Mouse (Mus musculus): ENCODE measurements around the gene Slc22a5.
A peak's percentile ranks its signal among the peaks of the same experiment; 100 is the strongest.
"Not testable (repeated sequence)": the region's sequence is repeated elsewhere in the genome, so short reads cannot be mapped to it uniquely, and the experiment has no call there.

The Slc22a5 gene

DNA sequence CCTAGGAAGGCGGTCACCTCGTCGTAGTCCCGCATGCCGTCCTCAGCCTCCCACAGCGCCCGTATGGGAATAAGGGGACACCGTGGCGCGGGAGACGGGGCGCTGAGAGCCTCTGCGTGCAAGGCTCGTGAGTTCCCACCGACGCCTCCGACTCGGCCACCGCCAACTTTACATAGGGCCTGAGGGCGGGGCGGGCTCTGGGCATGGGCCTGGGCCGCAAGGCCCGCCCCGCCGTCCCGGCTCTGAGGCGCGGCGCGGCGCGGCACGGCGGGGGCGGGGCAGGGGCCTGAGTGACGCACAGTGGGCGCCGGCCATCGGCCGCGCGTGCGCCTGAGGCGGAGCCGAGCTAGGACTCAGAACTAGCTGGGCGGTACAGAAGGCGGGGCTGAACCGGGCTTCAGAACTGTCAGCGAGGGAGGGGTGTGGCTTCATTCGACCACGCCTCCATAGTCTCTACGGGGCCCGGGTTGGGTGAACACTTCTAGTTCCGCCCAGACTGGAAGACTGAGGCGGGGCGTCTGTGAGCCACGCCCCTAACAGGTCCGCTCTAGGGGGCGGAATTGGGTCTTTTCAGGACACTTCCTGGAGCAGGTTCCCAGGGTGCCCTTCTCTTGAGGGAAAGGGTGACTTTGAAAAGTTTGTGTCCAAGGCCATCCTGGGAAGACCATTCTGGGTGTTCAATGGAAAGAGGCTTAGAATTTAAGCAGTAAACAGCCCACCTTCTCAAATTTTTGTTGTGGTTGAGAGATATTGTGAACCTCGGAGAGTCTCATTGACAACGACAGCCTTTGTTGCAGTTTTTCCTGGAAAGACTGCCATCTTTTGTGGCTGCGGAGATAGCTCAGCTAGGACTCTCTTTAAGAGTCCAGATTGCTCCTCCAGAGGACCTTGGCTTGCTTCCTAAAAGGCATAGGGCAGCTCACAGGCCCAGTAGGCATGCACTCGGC, at the start of gene Slc22a5:
TSS of gene Slc22a5 (minus strand) at position 156 of the 947 bp plus-strand sequence.
- peak; percentile 97 for DNase-seq

DNA sequence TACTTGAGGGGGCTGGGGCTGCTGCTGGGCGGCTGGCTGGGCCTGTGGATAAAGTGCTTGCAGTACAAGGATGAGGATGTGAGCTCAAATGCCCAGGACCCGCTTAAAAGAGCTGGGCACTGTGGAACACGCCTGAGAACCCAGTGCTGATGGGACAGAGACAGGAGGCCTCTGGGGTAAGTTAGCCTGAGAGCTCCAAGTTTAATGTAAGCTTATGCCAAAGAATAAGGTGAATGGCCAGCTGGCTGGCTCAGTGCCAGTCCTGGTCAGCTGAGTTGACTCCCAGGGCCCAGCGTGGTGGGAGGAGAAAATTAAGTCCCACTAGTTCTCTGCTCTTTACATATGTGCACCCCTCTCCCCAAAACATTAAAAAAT, 40.5 kb upstream of the Slc22a5 start:
- DNase-seq = not testable (repeated sequence)

DNA sequence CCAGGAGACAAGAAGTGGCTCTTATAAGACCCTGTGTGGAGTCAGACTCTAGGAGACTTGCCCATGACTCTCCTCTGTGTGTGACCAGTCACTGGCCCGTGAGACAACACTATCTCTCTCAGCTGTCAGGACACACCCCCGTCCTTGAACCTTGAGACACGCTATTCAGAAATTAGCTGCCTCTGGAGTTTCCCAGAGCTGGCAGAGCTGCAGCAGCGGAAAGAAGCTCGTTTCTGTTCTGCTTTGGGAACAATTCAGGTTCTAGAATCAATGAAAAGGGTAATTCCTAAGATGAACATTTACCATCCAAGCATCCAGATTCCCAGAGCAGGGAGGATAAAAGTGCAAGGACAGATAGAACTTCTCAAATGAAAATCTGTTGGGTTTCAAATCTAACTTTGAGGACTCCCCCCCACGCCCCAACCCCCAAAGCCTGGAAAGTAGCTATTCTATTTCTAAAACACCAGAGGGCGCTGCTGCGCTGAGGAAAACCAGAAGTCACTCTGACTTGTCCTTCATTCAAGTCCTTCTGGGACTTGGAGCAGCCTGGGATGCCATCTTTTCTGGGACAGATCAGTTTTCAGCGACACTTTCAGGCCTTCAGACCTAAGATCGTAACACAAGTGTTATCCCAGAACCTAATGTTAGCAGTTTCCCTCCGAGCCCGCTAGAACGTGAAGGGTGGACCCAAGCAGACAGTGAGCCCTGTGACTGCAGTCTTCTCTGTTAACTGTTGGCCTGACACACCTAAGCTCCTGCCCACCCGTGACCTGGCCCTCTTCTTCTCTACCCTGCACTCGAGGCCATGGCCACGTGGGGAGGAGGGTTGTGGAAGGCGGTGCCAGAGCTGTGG, 39.9 kb upstream of the Slc22a5 start:
- DNase-seq = peak; percentile 39

DNA sequence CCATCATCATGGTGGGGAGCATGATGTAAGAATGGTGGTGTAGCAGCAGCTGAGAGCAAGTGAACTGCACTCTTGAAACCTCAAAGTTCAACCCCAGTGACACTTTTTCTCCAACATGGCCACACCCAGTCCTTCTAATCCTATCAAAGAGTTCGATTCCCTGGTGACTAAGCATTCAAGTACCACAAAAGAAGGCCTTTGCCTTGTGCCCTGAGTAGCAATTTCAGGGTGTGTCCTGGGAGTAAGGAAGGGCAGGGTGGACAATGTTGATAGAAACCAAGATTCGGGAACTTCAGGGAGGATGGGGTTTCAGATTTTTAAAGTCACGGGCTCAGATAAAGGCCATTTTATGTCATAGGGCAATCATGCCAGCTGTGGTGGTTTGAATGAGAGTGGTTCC, 38.3 kb upstream of the Slc22a5 start:
- no peak for DNase-seq

DNA sequence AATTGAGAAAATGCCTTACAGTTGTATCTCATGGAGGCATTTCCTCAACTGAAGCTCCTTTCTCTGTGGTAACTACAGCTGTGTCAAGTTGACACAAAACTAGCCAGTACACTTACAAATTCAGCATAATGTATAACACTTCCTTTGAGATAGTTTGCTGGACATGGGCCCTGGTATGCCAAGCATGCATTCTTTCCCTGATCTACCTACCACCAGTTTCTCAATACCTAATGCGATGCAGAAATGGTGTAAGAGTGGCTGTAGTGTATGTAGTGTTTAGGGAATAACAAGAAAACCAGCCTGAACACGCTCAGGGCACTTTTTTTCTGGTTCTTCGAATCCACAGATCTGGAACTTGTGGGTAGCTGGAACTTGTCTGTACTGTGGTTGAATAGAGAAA, 37.1 kb upstream of the Slc22a5 start:
- no peak for DNase-seq

DNA sequence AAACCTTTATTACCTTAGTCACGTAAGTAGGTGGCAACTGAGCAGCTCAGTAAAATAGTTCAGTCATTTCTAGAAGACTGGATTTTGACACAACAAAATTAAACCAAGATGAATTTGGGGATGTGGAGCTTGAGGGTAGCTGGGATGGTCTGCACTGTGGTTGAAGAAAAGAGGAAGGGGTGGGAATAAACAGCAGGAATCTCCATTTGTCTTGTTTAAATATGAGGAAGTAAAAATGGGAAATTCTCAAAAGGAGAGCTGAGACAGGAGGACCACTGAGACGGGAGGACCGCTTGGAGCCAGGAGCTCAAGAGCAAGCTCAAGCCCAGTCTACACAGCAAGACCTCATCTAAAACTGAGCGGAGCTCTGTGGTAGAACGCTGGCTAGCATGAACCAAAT, 34.8 kb upstream of the Slc22a5 start:
- DNase-seq = no peak

DNA sequence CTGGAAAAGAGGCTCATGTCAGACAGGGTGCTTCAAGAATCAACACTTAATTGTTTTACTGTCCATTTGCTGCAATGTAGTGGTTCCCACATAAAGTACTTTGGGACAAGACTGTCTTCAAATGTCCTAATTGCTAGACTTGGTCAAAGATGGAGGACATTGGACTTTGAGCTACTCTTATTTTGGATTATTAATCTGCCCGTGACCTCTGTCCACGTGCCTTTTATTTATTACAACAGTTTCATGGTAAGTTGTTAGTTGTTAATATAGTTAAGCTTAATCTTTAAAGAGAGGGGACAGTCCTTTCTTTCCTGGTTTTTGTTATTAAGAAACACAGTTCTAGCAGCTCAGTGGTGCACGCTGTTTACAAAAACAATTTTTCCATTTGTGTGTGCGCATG, 27.4 kb upstream of the Slc22a5 start:
- no peak for DNase-seq

DNA sequence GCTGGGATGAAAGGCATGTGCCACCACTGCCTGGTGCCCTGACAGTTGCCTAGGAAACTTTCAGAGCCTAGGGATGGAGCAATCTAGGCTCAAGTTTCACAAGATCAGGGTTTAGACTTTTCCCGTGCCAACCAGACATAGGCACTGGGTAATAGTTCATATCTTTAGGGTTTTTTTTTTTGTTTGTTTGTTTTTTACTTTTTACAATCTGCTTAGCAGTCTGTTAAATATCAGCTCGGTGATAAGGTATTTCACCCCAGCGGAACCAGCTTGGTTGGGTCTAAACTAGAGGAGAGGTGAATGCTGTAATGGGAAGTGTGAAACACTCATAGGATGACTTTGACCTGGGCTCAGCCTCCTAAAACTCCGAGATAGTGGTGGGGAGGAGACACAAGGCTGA, 19.6 kb upstream of the Slc22a5 start:
- DNase-seq = no peak

DNA sequence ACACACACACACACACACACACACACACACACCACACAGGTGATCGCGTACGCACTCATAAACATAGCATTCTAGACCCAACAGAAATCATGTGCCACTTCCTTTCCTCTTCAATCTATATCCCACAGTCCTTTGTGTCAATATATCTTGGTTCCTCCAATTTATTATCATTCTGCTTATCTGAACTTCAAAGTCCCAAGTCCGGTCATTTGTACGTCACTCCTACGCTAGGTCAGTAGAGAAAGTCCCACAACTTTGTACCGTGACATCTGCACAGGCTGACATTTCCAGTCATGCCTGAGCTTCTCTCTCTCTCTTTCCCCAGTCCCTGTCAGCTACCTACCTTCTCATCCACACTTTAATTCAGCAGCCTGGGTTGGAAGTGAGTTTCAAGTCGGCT, 17.2 kb upstream of the Slc22a5 start:
- no peak for DNase-seq

DNA sequence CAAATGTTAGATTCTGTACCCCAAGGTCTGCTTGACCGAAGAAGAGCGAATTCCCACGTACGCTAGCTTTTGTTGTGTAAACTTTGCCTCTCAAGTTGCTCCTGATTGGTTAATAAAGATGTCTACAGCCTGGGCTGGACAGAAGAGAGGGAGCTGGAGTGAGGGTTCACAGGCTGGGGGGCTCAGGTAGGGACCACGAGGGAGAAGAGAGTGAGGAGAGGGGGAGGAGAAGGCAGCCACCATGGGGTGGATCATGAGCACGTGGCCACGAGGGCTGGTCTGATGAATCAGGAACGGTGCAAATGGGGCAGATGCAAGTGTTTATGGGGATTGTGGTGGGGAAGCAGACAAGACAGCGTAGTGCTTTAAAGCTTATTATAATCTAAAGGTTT, 13.1 kb upstream of the Slc22a5 start:
- DNase-seq = no peak

DNA sequence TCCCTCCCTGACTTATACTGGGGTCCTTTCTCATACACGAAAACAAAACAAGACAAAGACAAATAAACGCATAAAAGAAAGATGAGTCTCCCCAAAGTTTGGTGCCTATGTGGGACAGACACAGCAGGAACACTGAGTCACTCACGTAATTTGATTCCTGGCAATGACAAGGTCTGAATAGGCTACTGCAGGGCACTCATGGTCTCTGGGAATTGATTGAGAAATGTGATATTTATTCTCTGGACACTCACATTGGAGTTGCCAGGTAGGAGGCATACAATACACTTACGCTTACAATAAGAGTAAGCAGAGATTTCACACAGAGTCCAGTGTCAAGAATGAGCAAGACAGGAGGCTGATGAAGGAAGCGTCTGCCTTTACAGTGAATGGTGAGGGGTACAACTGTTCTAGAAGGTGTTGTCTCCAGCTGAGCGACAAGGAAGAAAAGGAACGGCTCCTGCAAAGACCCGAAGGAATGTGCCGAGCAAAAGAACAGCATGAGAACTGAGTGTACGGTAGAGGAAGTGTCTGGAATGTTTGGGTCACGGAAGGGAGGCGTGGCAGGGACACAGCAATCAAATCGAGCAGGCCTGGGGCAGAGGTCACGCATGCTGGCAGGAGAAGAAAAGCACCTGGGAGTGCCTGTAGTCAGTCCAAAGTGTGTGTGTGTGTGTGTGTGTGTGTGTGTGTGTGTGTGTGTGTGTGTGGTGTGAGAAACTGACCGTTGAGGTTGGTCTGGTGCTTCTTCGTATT, 12.5 kb upstream of the Slc22a5 start:
- no peak for DNase-seq

DNA sequence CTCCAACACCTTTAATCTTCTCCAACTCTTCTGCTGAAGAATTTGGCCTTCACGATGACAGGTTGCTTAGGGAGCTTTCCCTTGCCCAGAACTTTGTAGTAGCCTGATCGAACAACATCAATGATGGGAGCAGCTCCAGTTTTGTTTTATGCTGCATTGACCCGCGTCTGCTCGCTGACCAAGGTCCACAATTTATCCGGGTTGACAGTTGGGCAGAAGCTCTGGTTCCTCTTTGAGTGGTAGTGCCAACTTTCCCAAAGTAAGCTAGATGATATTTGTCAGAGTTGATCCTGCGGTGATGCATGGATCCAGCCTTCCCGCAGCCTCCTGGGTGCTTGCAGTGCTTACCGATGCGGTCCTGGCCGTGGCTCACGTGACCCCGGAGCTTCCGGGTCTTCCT, 11.3 kb upstream of the Slc22a5 start:
- no peak for DNase-seq

DNA sequence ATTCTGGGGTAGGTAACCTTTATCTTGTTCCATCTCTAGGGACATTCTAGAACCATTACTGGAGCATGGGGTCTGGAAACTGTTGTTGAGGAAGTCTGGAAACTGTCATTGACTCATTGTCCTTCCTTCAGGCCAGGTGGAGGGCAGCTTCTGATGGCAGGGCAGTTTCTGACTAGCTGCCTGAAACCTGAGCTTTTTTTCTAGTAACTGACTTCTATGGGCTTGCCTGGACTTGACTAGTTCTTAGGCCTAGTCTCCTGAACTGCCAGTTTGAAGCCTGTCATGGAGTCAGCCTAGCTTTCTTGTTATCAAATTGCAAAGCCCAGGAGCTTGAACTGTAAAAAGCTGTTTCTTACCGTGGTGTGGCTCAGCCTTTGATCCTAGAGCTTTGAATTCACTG, 9.5 kb upstream of the Slc22a5 start:
- no peak for DNase-seq

DNA sequence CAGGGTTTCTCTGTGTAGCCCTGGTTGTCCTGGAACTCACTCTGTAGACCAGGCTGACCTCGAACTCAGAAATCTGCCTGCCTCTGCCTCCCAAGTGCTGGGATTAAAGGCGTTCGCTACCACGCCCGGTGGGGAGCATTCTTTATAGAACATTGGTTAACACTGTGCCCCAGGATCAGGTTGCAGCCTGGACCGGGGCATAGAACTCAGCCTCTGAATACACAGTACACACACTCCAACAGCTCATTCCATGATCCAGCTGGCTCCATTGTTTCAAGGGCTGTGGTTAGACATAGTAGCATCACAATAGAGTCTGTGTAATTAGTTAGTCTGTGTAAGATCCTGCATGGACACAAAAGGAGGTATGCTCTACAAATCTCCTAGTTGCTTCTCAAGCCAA, 8.5 kb upstream of the Slc22a5 start:
- DNase-seq = no peak

DNA sequence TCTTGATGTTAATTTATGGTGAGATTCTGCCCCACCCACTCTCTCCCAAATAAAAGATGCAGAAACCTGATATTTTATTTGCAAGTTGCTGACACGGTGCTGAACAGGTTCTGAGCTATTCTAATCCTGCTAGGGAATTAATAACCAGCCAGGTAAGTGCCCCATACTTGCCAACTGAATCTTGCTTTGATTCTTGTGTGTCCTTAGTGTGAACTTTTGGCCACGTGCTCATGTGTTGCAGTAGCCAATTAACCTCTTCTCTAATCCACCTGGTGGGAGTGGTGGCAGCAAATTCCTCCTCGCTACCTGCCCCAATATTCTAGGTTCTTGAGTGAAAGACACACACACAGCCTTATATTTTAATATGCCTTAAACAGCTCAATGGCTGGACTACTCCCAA, 7.5 kb upstream of the Slc22a5 start:
- no peak for DNase-seq

DNA sequence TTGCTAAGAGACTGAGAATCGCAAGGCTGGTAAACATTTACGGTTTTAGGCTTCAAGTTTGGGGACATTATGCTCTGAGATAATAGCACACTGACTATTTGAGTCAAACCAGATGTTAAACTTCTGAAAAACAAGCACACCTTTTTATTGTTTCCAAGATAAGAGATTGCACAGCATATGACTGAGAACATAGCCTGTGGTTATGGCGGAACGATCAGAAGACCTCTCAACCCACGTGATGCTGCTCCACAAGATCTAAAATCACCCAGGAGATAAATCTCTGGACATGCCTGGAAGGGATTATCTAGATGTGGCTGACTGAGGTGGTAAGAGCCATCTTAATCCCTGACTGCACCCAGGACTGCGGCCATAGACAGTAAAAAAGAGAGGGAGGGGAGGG, 5.5 kb upstream of the Slc22a5 start:
- no peak for DNase-seq

DNA sequence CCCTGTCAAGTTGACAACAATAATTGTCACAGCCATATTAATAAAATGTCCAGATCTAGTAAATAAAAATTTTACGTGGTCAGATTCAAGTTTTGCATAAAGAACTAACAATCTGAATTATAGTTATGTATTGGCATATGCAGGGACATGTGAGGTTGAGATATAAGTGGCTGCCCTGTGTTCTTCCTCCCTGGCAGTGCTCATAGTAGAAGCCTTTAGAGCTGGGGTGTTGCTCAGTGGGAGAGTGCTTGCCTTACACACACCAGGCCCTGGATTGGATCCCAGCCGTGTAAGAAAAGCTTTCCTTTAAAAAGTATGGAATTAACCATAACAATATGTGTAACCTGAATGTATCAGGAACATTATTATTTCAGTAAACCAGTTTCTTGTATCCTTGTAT, 2.0 kb upstream of the Slc22a5 start:
- no peak for DNase-seq

DNA sequence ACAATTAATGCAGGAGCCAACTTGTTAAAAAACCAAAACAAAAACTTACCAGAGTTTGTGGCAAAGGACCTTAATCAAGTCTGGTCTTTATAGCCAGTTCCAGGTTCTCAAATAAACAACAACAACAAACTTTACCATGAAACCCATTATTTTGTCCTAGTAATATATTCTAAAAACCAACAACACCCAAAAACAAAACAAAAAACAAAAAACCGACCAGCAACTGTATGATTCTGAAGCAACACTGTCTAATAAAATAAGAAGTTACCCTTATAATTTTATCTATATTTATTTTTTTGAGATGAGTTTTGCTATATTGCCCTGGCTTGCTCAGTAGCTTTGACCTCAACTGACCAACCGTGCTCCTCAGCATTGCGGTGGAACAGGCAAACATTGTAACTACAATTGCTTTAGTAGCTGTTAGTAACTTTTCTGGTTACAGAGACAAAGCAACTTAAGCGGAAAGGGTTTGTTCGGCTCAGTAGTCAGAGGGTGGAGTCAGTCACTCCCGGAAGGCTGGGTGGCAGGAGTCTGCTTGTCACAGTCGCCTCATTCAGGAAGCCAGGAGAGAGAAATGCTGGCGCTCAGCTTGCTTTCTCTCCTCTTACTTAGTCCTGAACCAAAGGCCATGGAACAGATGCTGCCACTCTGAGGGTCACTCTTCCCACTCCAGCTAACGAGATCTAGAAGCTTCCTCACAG, 1.4 kb upstream of the Slc22a5 start:
- DNase-seq = no peak

DNA sequence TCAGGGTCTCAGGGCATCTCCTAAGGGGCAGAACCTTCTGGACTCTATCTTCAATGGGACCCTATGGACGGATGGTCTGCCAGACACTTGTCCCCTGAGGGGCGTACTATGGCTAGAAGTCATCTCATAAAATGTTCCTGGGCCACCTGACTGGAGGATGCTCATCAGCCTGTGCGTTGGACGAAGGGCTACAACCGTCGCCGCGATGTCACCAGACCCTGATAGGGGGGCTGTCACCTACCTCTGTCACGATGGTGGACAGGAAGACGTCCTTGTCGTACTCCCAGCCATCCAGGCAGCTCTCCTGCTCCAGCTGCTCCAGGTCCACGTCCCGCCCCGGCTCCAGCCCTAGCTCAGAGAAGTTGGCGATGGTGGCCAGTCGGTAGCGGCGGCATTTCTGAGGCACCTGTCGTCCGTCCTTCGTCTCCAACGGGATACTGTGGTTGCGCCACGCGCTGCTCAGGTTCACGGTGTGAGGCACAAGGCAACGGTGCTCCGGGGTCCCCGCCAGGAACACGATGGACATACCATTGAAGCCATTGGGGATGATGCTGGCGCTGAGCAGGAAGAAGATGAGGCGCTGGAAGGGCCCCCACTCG, 455 bp downstream of the Slc22a5 start:
- DNase-seq = no peak

DNA sequence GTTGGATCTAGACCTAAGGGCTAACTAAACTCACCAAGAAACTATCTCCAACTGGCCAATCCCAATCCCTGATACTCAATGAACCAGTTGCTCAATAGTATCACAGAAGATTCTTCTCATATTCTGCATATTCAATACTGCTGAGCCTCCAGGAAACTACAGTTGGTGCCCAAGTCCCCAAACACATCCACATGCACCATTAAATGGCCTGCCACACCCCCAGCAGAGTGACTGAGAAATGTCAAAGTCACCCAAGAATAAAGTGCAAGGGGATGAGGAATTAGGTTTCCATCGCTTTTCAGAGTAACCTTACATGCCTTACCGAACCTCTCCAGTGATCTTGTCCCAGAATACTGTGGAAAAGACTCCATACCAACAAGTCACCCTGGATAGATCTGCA, 1.2 kb downstream of the Slc22a5 start:
- no peak for DNase-seq

DNA sequence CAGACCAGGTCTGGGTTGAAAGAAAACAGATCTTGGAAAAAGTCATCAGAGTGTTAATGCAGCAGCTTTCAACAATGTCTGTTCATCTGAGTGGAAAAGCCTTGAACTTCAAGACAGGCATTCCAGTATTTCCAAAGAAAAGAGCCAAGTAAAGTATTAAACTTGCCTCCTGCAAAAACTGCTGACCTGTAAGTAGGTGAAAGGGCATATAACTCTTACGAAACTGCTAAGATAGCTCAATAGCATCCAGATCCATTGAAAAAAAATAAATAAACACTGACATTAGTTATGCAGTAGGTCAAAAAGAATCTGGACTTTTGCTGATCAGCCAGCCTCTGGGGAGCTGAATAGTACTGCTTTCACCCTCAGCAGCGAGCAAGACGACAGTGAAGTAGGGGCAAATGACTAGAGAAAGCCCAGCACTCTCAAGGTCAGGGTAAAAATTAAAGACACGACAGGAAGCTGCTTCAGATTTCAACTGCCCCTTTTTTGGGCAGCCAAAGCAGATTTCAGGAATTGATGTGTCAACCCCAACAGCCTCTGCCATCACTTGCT, 2.3 kb downstream of the Slc22a5 start:
- DNase-seq = no peak

DNA sequence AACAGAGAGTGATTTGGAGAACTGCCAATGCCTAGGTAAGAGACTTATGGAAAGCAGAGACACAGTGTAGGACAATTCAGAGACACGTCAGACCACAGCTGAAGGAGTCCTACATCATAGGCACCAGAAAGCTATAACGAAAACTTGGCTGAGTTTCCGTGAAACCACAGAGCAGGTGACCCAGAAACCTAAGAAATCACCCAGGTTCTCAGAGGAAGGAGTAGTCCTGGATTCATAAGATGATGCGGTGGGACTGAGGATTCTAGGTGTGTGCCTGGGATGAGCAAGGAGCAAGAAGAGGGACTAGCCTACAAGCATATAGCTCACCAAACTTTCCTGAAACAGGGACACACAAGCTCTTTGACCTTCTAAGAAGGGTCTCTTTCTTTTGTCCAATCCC, 3.2 kb downstream of the Slc22a5 start:
- no peak for DNase-seq

All from right cerebral cortex, postnatal 25 days (tissue).